Mouse (Mus musculus): ENCODE measurements around the gene Nrl. TPM values are rescaled to one million over a fixed set of nuclear protein-coding genes. Genes with fewer than 3 reads are reported as not detected.

The Nrl gene
- total RNA-seq (2022) = not detected

DNA sequence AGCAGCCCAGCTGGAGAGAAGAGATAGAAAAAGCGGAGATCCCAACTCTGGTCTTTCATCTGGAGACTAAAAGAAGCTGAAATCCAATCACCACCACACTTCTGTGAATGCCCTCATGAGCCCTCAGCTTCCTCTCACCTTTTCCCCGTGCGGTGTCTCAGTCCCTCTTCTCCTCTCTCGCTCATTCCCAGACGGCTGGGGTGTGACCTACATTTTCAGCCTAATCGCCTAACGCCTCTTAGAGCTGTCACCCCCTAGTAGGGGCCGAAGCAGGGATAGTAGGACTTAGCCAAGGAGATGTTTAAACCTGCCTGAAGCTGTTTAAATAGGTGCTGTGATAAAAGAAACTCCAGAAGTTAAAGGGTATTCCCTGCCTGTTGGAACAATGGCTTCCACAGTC, at the start of gene Nrl:
Nrl (minus strand) TSS at position 197 of the 400 bp plus-strand sequence.
- no peak for DNase-seq

DNA sequence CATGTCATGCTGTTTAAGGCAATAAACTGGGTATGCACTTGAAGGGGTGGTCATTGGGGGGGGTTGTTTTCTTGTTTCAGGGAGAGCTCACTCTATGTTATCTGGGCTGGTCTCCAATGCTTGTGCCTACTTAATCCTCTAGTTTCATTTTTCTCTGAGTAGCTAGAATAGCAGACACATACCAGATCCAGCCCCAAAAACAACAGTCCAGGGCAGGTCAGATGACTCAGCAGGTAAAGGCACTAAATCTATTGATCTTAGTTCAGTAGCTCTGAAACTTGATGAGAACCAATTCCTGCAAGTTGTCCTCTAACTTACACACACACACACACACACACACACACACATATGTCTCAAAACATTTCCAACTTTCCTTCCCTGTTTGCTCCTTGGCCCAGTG, 47.0 kb upstream of the Nrl start:
- DNase-seq = no peak

DNA sequence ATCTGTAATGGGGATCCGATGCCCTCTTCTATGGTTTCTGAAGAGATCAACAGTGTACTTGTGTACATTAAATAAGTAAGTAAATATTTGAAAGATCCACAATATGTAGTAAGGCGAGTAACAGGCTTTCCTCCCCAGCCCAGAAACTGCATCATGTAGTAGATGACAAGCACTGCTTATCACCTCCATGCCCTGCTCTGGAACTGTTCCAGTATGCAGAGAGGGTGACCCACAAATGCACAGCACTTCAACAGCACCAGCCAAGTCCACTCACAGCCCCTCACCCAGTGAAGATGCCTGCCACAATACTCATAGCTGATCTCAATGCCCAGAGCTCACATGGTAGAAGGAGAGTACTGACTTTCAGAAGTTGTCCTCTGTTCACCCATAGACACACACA, 45.8 kb upstream of the Nrl start:
- DNase-seq = no peak

DNA sequence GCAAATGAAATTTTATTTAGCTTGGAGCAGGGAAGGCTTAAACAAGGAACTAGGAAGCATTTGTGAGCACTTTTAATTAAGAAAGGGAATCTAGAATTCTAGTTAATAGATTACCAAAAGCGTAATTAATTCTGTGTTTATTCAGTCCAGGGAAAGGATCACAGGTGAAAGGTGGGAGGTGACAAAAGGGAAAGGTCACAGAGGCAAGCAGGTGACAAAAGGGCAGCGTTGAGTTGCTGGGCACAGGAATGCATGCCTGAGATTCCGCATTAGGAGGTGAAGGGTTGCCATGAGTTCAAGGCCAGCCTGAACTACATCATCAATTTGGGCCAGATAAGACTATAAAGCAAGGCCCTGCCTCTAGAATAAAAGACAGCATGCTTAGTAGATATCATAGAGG, 42.7 kb upstream of the Nrl start:
- no peak for DNase-seq

DNA sequence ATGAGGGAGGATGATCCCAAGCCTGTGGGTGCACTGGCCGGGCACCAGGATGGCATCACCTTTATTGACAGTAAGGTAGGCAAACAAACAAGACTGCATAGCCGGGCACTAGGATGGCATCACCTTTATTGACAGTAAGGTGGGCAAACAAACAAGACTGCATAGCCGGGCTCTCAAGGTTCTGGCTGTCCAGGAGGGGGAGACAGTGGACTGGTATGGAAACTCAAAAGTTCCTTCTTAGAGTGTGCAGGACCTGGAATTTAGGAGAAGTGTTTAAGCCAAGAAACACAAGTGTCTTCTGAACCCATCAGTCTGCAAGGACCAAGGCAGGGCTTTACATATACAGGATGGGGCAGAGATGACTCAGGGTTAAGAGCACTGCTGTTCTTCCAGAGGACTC, 41.0 kb upstream of the Nrl start:
- DNase-seq = no peak

DNA sequence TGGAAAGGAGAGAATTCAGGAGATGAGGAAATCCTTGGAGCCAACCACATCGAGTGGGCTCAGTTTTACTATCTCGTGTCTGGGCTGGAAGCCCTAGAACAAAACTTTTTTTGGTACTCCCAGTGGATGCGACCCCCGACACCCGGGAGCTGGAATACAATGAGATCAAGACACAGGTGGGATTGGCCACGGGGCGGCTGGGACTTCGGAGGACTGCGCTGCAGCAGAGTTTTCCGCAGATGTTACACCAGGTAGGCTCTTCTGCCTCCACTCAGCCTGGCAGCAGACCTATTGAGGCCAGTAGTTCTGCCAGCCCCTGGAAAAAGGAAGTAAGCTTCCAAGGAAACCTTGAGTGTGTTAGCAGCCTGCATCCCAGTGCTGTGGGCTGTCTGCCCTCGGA, 38.5 kb upstream of the Nrl start:
- DNase-seq = no peak

DNA sequence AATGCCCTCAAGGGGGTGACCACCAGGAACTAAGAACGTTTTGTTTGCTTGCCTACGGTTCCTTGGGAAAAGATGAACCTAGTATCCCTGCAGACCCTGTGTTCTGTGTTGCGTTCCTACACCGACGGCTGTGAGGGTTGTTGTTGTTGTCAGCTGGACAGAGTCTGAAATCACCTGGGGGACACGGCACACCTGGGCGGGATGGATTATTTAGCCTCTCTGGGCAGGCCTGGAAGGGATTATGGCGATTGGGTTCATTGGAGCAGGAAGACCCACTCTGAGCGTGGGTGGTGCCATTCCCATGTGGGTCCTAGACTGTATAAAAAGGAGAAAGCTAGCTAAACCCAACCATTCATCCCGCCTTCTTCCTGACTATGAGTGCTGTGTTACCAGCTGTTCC, 37.1 kb upstream of the Nrl start:
- DNase-seq = no peak

DNA sequence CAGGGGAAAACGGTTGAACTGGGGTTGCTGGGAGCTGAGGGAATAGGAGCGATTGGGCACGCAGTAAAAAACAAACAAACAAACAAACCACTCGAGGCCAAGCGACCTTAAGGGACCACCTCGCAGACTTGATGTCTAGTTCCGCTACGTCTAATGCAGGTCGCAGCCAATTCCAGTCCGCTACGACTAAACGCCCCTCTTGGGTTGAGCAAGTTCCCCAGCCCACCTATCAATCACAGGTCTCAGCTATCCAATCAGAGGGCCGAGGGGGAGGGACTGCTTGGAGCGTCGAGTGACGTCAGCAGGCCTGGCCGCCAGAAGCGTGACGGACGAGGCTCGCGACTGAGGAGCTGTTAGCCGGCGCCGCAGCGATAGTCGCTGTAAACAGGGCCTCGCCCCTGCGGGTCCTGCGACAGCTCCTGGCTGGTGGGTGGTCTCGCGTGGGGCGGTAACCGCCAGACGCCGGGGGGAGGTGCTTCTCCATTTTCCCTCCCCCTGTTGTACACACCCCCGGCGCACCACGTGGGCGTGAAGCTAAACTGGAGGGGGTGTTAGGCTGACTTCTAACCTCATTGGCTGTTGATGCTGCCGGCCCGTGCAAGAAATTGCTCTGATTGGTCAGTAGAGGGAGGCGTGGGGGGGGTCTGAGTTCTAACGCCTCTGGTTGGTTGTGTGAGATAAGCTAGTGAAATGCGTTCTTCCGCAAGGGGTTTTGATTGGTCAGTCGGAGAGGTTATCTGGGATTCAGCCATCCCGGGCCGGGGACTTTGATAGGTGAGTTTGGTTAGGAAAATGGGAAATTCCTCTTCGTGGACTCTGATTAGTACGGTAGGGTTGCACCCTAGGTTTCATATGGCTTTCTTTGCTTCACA, 35.7 kb upstream of the Nrl start, which contains the start of gene A730061H03Rik:
A730061H03Rik (minus strand) TSS at position 205 of the 872 bp plus-strand sequence.
- DNase-seq = peak; percentile 99

DNA sequence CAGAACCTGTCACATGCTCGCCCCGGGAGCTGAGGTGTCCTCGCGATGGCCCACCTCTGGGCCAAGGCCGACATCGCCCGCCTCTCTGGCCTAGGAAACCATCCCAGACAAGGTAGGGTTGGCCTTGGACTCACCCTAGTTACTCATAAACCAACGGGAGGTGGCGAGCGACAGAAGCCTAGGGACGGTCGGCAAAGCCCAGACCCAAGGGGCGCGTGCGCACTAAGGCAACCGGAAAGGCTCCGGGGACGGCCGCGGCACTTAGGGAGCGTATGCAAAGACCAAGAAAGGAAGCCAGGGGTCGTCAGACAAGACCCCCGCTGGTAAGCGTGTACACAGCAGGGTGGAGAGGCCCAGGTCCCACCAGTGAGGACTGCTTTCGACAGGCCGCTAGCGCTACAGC, 35.0 kb upstream of the Nrl start, which contains the start of gene Dcaf11:
Dcaf11 (plus strand) TSS at position 208 of the 403 bp plus-strand sequence.
- DNase-seq = peak; percentile 93

DNA sequence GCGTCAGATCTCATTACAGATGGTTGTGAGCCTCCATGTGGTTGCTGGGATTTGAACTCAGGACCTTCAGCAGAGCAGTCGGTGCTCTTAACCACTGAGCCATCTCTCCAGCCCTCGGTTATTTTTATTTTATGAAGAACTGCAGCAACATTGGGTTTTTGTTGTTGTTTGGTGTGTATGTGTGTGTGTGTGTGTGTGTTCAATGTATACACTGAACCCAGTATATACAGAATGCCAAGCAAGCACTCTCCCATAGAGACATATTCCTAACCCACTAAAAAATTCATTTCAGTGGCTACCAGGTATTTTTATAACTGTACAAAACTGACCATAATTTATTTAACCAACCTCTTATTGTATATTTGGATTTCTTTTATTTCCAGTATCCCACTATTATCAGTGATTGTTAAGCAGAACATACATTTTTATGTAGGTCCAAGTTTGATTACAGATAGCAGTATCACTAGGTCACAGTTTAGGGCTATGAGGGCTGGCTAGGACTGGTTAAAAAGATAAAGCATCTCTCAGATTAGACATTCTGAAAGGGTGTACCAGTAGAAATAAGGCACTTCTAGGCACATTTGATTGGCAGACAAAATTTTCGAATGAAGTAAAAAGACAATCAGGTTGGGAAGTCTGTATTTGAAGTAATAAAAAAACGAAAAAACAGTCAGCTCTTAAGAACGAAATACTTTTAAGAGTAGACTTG, 34.1 kb upstream of the Nrl start:
- no peak for DNase-seq

DNA sequence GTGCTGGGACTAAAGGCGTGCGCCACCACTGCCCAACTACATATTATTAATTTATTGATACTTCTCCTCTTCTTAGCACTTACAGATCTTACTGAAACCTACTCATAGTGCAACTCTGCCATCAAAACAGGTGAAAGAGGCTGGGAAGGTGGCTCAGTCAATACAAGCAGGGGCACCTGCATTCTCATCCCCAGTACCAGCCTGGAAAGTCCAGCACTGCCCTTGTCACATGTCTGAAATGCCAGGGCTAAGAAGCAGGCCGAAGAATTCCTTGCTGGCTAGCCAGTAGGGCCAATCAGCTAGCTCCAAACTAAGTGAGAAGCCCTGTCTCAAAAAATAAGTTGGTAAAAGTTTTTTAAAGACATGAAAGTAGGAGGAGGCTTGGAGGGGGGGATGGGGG, 32.8 kb upstream of the Nrl start:
- no peak for DNase-seq

DNA sequence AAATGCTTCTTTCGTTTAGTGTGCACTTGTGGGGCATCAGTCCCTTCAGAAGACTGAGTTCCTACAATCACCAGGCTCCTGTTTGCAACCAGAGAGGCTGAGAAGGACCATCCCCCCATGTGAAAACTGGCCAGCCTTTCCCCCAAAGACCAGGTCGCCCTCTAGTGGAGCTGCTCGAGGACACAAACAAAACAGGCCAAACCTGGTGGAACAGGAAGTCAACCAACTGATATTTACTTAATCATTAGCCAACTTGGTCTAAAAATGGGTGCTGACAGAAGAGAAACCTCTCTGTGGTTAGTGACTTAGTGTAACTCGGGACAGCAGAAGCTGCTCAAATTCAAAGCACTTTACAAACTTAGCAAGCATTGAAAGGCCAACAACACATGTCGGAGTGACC, 32.2 kb upstream of the Nrl start:
- DNase-seq = peak; percentile 66

DNA sequence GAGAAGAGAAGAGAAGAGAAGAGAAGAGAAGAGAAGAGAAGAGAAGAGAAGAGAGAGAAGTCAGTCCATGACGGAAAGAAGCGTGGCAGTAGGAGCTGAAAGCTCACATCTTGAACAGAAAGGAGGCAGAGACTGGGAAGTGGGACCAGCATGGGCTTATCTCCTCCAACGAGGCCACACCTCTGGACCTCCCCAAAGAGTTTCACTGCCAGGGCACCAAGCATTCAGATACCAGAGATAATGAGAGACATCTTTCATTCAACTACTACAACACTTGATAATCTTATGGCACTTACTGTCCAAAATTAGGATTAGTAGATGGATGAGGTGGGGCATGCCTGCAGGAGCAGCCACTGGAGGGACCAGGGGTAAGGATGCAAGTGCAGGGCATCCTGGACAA, 31.0 kb upstream of the Nrl start:
- DNase-seq = no peak

DNA sequence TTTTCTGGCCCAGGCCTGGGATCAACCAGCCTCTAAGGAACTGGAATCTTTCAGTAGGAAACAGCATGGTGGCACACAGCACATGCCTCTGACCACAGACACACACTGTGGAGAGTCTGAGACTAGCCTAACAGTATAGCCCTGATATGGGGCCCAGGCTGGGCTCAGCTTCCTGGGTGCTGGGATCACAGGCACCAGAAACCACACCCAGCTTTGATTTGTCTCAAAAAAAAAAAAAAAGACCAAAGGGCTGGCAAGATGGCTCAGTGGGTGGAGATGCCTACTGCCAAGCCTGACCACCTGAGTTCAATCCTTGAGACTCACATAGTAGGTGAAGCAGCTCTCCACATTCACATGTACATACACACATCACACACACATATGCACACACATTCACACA, 29.9 kb upstream of the Nrl start:
- no peak for DNase-seq

DNA sequence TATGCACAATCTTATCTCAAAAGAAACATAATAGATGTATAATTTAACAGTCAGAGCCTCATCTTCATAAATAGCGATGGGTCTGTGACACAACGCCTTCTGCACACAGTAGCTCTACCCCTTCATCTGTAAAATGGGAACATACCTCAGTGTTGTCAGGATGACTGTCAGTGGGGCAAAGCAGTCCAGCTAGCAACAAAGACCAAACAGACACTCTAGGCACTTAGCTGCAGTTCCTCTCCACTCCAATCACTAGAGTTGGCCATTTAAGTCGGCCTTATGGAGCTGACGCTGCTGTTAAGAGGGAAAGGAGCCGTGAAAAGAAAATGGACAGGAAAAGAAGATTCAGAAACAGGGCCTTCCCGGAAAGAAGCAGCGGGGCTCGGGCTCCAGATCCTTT, 27.0 kb upstream of the Nrl start:
- DNase-seq = no peak

DNA sequence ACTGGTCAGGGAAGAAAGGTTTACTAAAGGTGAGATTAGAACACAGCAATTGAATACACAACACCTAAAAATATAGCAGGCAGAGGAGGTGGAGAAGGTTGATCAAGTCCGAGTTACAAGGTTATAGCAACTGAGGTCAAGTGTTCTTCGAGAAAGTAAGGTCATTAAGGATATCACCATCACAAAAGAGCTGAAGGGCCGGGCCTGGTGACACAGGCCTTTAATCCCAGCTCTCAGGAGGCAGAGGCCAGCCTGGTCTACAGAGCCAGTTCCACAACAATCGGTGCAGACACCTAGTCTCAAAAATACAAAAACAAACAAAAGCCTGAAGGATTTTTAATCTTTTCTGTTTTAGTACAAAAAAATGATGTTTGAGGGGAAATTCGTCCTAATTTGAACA, 26.6 kb upstream of the Nrl start:
- no peak for DNase-seq

DNA sequence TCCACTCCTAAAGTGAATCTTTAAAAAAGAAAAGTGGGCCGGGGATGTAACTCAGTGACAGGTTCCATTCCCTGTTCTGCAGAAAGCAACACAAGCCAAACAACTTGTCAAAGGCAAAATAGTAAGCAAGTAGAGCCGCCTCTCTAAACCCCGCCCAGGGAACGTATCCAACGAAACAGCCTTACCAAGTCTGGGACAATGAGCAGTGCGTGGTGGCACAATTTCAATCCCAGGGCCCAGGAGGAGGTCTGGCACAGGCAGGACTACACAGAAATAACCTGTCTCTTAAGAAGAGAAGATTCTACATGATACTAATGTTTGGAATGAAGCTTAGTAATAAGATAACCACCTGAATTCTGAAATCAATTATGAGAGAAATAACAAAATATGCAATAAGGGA, 25.4 kb upstream of the Nrl start:
- no peak for DNase-seq

DNA sequence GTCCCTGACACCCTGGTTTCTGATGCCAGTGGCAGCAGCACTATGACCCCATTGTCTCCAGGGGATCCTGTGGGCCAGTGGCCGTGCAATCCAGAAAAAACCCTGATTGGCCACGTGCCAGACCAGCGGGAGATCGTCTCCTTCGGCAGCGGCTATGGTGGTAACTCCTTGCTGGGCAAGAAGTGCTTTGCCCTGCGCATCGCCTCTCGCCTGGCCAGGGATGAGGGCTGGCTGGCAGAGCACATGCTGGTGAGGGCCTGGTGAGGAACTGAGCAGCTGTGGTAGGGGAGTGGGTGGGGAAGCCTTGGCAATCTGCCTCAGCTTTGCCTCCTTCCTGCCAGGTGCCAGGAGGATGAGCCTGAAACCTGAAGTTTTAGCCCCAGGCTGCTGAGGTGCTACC, 19.6 kb upstream of the Nrl start:
- DNase-seq = no peak

DNA sequence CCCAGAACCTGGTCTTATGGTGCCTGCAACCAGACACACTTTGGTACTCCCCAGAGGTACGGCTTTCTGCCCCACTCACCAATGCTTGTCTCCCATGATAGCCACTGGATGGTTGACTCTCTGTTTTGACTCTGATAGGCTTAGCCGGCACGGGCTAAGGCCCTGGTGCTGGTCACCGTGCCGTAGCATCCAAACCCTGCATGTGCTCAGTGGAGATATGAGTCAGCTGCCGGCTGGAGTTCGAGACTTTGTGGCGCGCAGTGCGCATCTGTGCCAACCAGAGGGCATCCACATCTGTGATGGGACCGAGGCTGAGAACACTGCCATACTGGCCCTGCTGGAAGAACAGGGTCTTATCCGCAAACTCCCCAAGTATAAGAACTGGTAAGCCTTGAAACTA, 17.5 kb upstream of the Nrl start:
- DNase-seq = no peak

DNA sequence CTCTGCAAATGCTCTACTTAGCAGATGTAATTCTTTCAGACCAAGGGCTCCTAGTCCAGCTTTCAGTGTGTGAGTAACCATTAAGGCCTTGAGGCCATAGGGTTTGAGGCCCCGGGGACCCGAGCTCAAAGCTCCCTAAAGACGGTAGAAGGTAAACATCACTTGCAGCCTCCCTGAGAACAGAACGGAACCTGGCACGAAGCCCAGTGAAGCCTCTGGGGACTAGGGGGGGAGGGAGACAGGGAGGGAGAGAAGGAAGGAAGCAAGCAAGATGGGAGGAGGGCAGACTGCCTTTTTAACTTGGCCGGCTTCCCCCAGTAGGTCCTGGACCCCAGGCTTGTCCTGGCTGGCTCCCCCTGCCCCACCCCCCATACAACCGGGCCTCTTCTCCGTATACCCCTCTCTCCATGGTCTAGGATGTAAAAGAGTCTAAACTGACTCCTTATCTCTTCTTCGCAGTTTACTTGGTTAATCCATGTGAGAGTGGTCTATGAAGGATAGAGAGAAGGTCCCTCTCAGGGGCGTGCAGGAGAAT, 16.1 kb upstream of the Nrl start:
- peak; percentile 71 for DNase-seq

DNA sequence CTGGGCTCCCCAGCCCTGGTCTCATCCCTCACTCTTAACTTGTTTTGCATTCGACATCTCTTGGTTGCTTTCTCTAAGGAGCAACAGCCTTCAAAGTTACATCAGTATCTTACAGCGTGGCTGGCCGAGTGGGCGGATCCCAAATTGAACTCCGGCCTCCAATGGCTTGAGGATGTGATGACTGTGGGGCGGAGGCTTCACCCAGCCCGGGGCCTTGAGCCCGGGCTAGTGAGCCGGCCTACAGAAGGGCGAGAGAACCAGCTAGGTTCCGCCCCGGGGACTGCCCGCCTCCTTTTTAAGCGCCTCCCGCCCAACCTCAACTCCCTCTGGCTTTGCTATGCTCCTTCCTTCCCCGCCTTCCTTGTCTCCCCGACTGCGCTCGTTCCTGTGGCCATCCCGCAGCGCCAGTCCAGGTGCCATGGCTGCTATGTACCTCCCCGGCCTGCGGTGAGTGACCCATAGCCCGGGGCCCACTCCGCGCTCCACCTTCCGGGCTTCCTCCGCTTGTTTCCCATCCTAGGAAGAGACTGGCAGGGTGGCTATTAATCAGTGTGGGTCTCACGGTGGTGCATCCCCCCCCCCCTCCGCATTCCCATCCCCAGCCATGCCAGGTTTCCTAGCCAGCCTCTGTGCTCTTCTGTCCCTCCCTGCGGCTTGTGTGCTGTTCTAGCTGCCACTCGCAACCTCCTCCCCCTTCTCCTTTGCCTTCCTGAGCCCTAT, 15.4 kb upstream of the Nrl start, which contains the start of gene Pck2:
Pck2 (plus strand) TSS at position 200 of the 720 bp plus-strand sequence.
- DNase-seq = peak; percentile 93

DNA sequence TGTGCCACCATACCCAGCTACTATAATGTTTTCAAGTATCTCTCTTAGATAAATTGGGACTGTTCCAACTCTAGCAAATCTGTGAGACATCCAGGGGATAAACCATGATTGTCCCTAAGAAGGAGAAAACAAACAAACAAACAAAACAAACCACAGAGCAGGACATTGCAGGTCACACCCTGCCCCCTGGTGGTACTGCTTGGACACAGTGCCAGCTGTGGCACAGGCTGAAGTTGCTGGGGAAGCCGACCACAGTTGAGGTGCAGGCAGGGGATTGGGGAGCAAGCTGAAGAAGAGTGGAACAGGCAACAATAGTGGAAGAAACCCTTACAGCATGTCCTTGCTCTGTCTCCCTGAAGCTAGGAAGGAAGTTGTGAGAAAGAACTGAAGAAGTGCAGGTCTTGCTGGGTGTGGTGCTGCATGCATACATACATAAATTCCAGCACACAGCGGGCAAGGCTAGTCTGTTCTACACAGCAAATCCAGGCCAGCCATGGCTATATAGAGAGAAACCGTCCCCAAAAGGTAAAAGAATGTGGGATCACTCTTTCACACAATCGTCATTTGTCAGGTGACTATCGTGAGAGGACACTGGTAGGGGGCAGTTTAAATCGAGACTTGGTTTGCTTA, 11.4 kb upstream of the Nrl start:
- no peak for DNase-seq
